Comparison of ENCODE assay signal across 25 mouse cellular contexts in genomic region chr16:50324746-50325145, GRCm38 (mm10).
"Had no signal": no experiment of that assay in that cellular context is flagged by ENCODE, and none has a peak within 500 bp of the region (broad histone marks: within the 10 kb centered on the region; RNA-seq: fewer than 3 reads in every experiment).

No protein-coding gene starts in this region.

- H3K27ac ChIP-seq: embryonic facial prominence, embryonic 10.5 days; embryonic facial prominence, embryonic 12.5 days; embryonic facial prominence, embryonic 13.5 days; embryonic facial prominence, embryonic 15.5 days; forebrain, embryonic 10.5 days; forebrain, embryonic 12.5 days; forebrain, embryonic 13.5 days; forebrain, embryonic 15.5 days; gastrocnemius, adult 2 months; heart, adult 2 months had no signal

- DNase-seq: cerebellum, adult 9-10 months; cerebellum, adult 9-11 months; cerebellum, postnatal 10 days; cerebellum, postnatal 14 days; cerebellum, postnatal 25 days; cerebellum, postnatal 36 days; embryo, embryonic 11 days; forebrain, postnatal 0 days; gastrocnemius, adult 2 months; gastrocnemius, postnatal 10 days; gastrocnemius, postnatal 14 days; gastrocnemius, postnatal 25 days; gastrocnemius, postnatal 36 days; heart, adult 11 months; heart, adult 18-20 months; heart, adult 2 months had no signal

- H3K9me3 ChIP-seq: embryonic facial prominence, embryonic 10.5 days; embryonic facial prominence, embryonic 12.5 days; embryonic facial prominence, embryonic 13.5 days; embryonic facial prominence, embryonic 15.5 days; forebrain, embryonic 10.5 days; forebrain, embryonic 12.5 days; forebrain, embryonic 13.5 days; forebrain, embryonic 15.5 days had no signal

- H3K27me3 ChIP-seq: embryonic facial prominence, embryonic 12.5 days; embryonic facial prominence, embryonic 13.5 days; embryonic facial prominence, embryonic 15.5 days; forebrain, embryonic 12.5 days; forebrain, embryonic 13.5 days; forebrain, embryonic 15.5 days had no signal

- H3K4me3 ChIP-seq: embryonic facial prominence, embryonic 10.5 days; embryonic facial prominence, embryonic 12.5 days; embryonic facial prominence, embryonic 13.5 days; embryonic facial prominence, embryonic 15.5 days; erythroblast, embryonic 14.5 days; forebrain, embryonic 10.5 days; forebrain, embryonic 12.5 days; forebrain, embryonic 13.5 days; forebrain, embryonic 15.5 days; gastrocnemius, adult 2 months; heart, adult 2 months had no signal

- H3K9ac ChIP-seq: embryonic facial prominence, embryonic 12.5 days; embryonic facial prominence, embryonic 13.5 days; embryonic facial prominence, embryonic 15.5 days; forebrain, embryonic 12.5 days; forebrain, embryonic 13.5 days; forebrain, embryonic 15.5 days; forebrain, postnatal 0 days had no signal

- H3K4me1 ChIP-seq: embryonic facial prominence, embryonic 10.5 days; embryonic facial prominence, embryonic 12.5 days; embryonic facial prominence, embryonic 13.5 days; embryonic facial prominence, embryonic 15.5 days; forebrain, embryonic 10.5 days; forebrain, embryonic 12.5 days; forebrain, embryonic 15.5 days had no signal

- H3K4me2 ChIP-seq: embryonic facial prominence, embryonic 12.5 days; embryonic facial prominence, embryonic 13.5 days; embryonic facial prominence, embryonic 15.5 days; forebrain, embryonic 12.5 days; forebrain, embryonic 13.5 days; forebrain, embryonic 15.5 days had no signal

- H3K36me3 ChIP-seq: embryonic facial prominence, embryonic 10.5 days; embryonic facial prominence, embryonic 12.5 days; embryonic facial prominence, embryonic 13.5 days; embryonic facial prominence, embryonic 15.5 days; forebrain, embryonic 10.5 days; forebrain, embryonic 12.5 days; forebrain, embryonic 15.5 days had no signal
